Mouse (Mus musculus) ES-Bruce4 (cell line): ENCODE data around the gene Ctu2.

ENCODE experiments used
- CTCF ChIP-seq: IDR thresholded peaks from one replicate; pipeline ENCODE4 v1.8.1; 2011; ENCODE audit warnings: low read depth, low read length
- EP300 ChIP-seq: IDR thresholded peaks from 2 replicates; pipeline ENCODE4 v1.6.1; 2011; ENCODE audit warnings: low read depth, low read length; ENCODE audit not compliant: insufficient read depth
- POLR2A ChIP-seq: IDR thresholded peaks from one replicate; pipeline ENCODE4 v1.8.1; 2011; ENCODE audit warnings: low read length; ENCODE audit not compliant: insufficient read depth

- TF ChIP-seq POLR2A (no peak), CTCF (no peak), EP300 (no peak)
Observed at GRCm38 (mm10) chr8:122457171-122457570, 18.8 kb upstream of the Ctu2 start.
